Mouse (Mus musculus): Measurements from ENCODE around the gene Ccdc82. TPM values are rescaled to one million over a fixed set of nuclear protein-coding genes. Genes with fewer than 3 reads are reported as not detected.

Ccdc82 gene
- 38.0 TPM for polyA plus RNA-seq (2017; shearing (Covaris generic))

GRCm38 (mm10) chr9:13246815-13247638 is at the start of gene Ccdc82:
Gene Ccdc82 (plus strand): TSS chr9:13246955.

GRCm38 (mm10) chr9:13245481-13245880 is 1.3 kb upstream of the Ccdc82 start, which contains the start of gene Jrkl:
Gene Jrkl (minus strand): TSS chr9:13245829.

GRCm38 (mm10) chr9:13297668-13298512 is 51.1 kb downstream of the Ccdc82 start, which contains the start of gene Maml2:
Gene Maml2 (plus strand): TSS chr9:13297957.

Other genes with a start within 250 kb of the Ccdc82 start
- 5.9 TPM for gene Jrkl, start 1.1 kb upstream of the Ccdc82 start, polyA plus RNA-seq (2017; shearing (Covaris generic))
- 8.7 TPM for gene Maml2, start 51.0 kb downstream of the Ccdc82 start, polyA plus RNA-seq (2017; shearing (Covaris generic))
- gene Gm17571, start 199.8 kb downstream of the Ccdc82 start, polyA plus RNA-seq (2017; shearing (Covaris generic)) = not detected

All from CD4-positive, CD25-positive, alpha-beta regulatory T cell (primary cell).